Mouse (Mus musculus) embryonic facial prominence, embryonic 15.5 days (tissue): ENCODE measurements at regions not wholly inside any gene's neighbourhood (a gene's known extent, or its start where the extent isn't known, plus 50 kb on each side); places are given as distances from the start of the nearest gene placed in this dataset.

ENCODE experiments used
- ATAC-seq: fragments of 200-750 bp; cut with Nextera tagmentation; 2 replicates; pipeline ENCODE4 v1.8.0; 2017; ENCODE audit warnings: low read depth, moderate TSS enrichment; ENCODE audit not compliant: insufficient number of reproducible peaks, low FRiP score, low TSS enrichment
- H3K27ac ChIP-seq: fragments of 300-500 bp; sonication (generic); replicated peaks from 2 replicates; pipeline ENCODE4 v1.5.1; 2015; ENCODE audit warnings: mild to moderate bottlenecking, inconsistent platforms
- H3K27me3 ChIP-seq: fragments of 300-500 bp; sonication (generic); 2 replicates; pipeline ENCODE4 v1.6.1; 2015; ENCODE audit warnings: inconsistent platforms
- H3K36me3 ChIP-seq: fragments of 300-500 bp; sonication (generic); 2 replicates; pipeline ENCODE4 v1.6.1; 2015; ENCODE audit warnings: mild to moderate bottlenecking, inconsistent platforms
- H3K4me1 ChIP-seq: fragments of 300-500 bp; sonication (generic); 2 replicates; pipeline ENCODE4 v1.6.1; 2015; ENCODE audit warnings: inconsistent platforms
- H3K4me2 ChIP-seq: fragments of 300-500 bp; sonication (generic); replicated peaks from 2 replicates; pipeline ENCODE4 v1.6.1; 2015; ENCODE audit warnings: mild to moderate bottlenecking, inconsistent platforms
- H3K4me3 ChIP-seq: fragments of 300-500 bp; sonication (generic); replicated peaks from 2 replicates; pipeline ENCODE4 v1.5.1; 2015; ENCODE audit warnings: mild to moderate bottlenecking, inconsistent platforms
- H3K9ac ChIP-seq: fragments of 300-500 bp; sonication (generic); 2 replicates; pipeline ENCODE4 v1.6.1; 2015; ENCODE audit warnings: inconsistent platforms
- H3K9me3 ChIP-seq: fragments of 300-500 bp; sonication (generic); replicated peaks from 2 replicates; pipeline ENCODE4 v1.6.1; 2016; ENCODE audit warnings: inconsistent platforms
- WGBS: fragments of 180-500 bp; shearing (Covaris S2); methylation state at CpG from one replicate; pipeline ENCODE4 v1.1.7; 2015; 5-methylcytosine and 5-hydroxymethylcytosine counted together

DNA sequence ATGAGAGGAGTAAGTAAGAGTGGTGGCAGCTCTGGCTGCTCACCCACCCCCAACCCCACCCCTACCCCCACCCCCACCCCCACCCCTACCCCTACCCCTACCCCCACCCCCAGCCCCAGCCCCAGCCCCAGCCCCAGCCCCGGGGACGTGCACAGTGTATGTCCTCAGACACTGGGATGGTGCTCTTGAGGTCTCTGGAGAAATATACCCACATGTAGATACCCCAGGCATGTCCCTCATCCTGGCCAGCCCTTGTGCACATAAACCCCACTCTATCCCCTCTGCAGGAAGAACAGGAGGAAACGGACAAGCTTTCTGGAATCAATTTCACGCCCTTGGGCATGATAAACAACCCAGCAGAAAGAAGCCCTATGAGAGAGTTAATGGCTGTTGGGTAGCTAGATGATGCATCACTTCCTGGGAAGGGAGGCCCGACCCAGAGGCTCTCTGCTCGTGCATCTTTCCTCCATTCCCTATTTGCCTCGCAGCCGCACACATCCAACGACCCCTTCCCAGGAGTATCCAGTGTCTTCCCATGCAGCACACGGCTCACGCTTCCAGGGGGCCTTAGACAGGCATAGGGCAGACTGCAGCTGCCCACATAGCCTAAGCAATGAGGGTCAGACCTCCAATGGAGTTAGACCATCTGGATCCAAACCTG is 95.6 kb upstream of the Thy1 start:
- H3K4me2 ChIP-seq = no peak overlapping the region
- H3K9me3 ChIP-seq = no peaks in the 10 kb centered on the region
- H3K27me3 ChIP-seq = no peaks in the 10 kb centered on the region
- 0 out of 2 replicates have a peak, but pooled peaks cover 8% of the 10 kb centered on the region for H3K4me1 ChIP-seq
- H3K27ac ChIP-seq = no peak overlapping the region
- peak; percentile 29; the same call in 1 of the 2 replicates for ATAC-seq
- no peak overlapping the region for H3K4me3 ChIP-seq
- WGBS = 19% methylated on average over 11 of the region's 11 CpGs
- H3K9ac ChIP-seq = no peak overlapping the region
- H3K36me3 ChIP-seq = no peaks in the 10 kb centered on the region

DNA sequence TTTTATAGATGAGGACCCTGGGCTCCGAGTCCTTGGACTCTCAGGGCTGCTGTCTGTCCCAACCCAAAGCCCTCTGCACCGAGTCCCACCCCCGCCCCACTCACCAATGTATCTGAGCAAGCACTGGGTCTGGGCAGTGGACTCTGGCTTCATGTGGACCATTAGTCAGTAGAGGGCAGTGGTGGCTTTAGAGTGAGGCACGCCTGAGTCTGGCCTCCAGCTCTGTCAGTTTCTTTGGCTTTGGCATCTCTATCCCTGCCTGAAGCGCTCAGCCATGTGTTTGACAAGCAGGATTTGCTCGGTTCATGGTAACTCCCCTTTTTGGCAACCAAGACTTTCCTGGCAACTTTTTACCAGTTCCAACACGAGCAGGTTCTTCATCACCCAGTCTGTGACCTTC is 90.1 kb upstream of the Thy1 start:
- no peaks in the 10 kb centered on the region for H3K9me3 ChIP-seq
- H3K4me2 ChIP-seq = no peak overlapping the region
- H3K4me3 ChIP-seq = no peak overlapping the region
- no peaks in the 10 kb centered on the region for H3K4me1 ChIP-seq
- no peak overlapping the region for H3K9ac ChIP-seq
- WGBS = 37% methylated on average over 7 of the region's 7 CpGs
- H3K36me3 ChIP-seq = no peaks in the 10 kb centered on the region
- no peak overlapping the region for H3K27ac ChIP-seq
- ATAC-seq = no peak
- no peaks in the 10 kb centered on the region for H3K27me3 ChIP-seq

DNA sequence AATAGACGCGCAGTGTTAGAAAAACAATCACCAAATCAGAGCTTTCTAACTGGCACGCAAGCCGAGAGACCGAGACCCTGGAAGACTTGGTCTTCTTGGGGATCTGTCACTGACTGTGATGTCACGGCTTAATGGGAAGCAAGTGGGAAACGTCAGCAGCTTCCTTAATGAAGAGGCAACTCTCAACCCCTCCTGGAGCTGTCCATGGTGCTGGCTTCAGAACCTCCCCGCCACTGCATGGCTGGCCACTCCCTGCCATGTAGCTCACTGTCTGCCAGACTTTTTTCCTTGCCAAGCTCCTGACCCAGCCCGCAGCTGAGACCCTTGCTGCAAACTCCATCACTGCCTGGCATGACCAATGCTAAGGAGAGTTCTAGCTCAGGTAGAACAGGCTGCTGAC is 83.6 kb upstream of the Thy1 start:
- 21% methylated on average over 9 of the region's 9 CpGs for WGBS
- ATAC-seq = no peak
- Histone ChIP-seq H3K36me3 (no peaks in the 10 kb centered on the region), H3K9me3 (no peaks in the 10 kb centered on the region), H3K27me3 (no peaks in the 10 kb centered on the region), H3K4me2 (no peak overlapping the region), H3K4me1 (no peaks in the 10 kb centered on the region), H3K27ac (no peak overlapping the region), H3K9ac (no peak overlapping the region), H3K4me3 (no peak overlapping the region)

DNA sequence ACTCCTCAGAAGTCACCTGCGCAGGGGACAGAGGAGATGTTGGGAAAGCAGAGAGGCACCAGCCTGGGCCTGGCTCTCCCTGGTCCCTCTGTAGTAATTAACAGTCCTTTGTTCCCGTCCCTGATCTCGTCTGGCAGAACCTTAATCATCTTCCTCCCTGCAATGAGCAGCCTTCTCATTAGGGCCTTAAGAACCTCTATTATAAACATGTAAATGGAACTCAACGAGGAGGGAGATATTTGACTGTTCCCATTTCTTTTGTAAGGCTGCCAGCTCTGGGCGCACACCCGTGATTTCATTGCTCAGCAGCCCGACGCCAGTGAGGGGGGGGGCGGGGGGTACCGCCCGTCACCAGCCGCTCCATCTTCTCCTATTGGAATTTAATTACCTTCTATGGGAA is 81.8 kb upstream of the Thy1 start:
- Histone ChIP-seq H3K36me3 (no peaks in the 10 kb centered on the region), H3K9me3 (no peaks in the 10 kb centered on the region), H3K27ac (no peak overlapping the region), H3K4me1 (no peaks in the 10 kb centered on the region), H3K4me3 (no peak overlapping the region), H3K27me3 (no peaks in the 10 kb centered on the region), H3K9ac (no peak overlapping the region), H3K4me2 (no peak overlapping the region)
- ATAC-seq = no peak
- WGBS = 52% methylated on average over 12 of the region's 12 CpGs

DNA sequence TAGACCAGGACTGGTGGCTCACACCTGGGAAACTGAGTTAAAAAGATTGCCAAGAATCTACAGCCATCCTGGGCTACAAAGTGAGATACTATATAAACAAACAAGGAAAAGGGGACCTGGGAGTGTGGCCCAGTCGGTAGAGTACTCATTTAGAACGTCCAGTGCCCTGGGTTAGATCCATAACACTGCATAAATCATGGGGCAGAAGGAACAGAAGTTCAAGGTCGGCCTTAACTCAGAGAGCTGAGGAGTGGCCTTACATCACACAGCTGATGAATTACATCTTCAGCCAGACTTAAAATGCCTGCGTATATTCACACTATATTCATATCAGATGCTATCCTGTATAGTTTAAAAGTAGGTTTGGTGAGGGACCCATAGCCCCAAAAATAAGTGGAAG is 78.0 kb upstream of the Thy1 start:
- no peaks in the 10 kb centered on the region for H3K36me3 ChIP-seq
- H3K9me3 ChIP-seq = no peaks in the 10 kb centered on the region
- H3K4me1 ChIP-seq = no peaks in the 10 kb centered on the region
- ATAC-seq = no peak
- no peak overlapping the region for H3K4me3 ChIP-seq
- H3K27ac ChIP-seq = no peak overlapping the region
- H3K4me2 ChIP-seq = no peak overlapping the region
- no peaks in the 10 kb centered on the region for H3K27me3 ChIP-seq
- 67% methylated on average over 4 of the region's 4 CpGs for WGBS
- H3K9ac ChIP-seq = no peak overlapping the region

DNA sequence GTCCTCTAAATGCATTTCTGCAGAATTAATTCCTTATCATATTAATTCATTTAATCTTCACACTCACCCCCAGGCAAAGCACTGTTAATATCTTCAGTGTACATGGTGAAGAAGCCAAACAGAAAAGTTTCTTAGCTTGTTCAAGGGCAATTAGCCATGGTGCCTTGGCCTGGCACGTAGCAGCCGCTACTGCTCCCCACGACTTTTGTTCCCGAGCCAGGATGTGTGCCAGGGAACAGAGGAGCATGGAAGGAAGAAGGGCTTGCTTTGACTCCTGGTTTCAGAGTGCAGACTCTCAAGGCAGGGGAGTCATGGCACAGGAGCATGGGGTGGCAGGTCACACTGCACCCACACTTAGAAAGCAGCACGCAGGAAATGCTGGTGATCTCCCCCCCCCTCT is 77.4 kb upstream of the Thy1 start:
- no peaks in the 10 kb centered on the region for H3K36me3 ChIP-seq
- no peaks in the 10 kb centered on the region; the same call in 1 of the 2 replicates for H3K27me3 ChIP-seq
- no peaks in the 10 kb centered on the region for H3K4me1 ChIP-seq
- no peak overlapping the region for H3K9ac ChIP-seq
- H3K27ac ChIP-seq = no peak overlapping the region
- H3K4me3 ChIP-seq = no peak overlapping the region
- H3K9me3 ChIP-seq = no peaks in the 10 kb centered on the region
- H3K4me2 ChIP-seq = no peak overlapping the region
- 71% methylated on average over 5 of the region's 5 CpGs for WGBS
- ATAC-seq = no peak

DNA sequence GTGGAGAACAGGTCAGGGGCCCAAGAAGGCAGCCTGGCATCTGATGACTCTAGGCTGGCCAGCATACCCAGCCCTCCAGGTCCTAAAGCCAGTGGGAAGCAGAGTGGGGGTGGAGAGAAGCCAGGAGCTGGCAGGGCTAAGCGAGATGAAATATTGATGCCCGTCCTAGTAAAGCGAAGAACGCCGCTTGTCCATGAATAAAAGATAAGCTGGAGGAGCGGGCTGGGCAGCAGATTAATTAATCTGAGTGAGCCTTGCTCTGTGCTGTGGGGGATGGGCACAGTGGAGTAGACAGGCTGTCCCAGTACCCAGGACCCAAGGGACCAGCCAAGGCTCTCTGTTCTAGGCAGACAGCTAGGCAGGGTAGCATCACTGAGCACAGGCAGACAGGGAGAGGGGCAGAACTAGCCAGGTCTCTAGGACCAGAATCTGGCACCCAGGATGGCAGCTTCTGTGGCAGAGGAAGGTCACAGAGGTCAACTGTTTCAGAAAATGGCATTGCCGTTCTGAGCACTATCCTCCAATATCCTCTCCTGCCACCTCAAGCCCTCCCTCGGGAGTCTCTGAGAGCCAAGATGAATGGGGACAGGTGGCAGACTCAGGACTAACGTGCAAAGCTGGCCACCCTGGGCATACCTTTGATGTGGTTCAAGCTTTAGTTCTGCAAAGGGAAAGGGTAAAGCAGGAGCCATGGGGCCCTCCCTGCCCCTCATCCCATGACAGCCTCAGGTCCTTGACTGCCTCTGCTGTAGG is 73.0 kb upstream of the Thy1 start:
- 0 out of 2 replicates have a peak, but pooled peaks have one; percentile 21 for ATAC-seq
- Histone ChIP-seq H3K9me3 (no peaks in the 10 kb centered on the region), H3K36me3 (no peaks in the 10 kb centered on the region), H3K4me2 (no peak overlapping the region), H3K4me1 (no peaks in the 10 kb centered on the region), H3K9ac (no peak overlapping the region), H3K27me3 (peaks cover 2% of the 10 kb centered on the region; the same call in 1 of the 2 replicates), H3K27ac (no peak overlapping the region), H3K4me3 (no peak overlapping the region)
- 62% methylated on average over 9 of the region's 9 CpGs for WGBS

DNA sequence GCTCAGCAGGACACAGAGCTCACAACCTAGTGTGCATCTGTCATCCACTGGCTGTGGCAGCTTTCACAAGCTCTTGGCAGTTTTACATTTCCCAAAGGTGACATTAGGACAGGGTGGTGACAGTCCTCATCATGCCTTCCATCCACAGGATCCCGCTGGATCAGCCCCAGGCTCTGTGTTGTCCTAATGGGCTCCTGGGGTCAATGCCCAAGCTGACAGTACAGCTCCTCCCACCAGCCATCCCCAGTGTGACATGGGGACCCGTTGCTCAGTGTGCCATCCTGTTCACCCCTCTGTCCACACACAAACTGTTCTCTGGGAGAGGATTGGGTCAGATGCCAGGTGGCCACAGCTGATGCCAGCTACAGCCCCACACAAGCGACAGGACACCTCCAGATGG is 72.3 kb upstream of the Thy1 start:
- Histone ChIP-seq H3K4me3 (no peak overlapping the region), H3K9me3 (no peaks in the 10 kb centered on the region), H3K4me1 (no peaks in the 10 kb centered on the region), H3K4me2 (no peak overlapping the region), H3K27ac (no peak overlapping the region), H3K27me3 (peaks cover 2% of the 10 kb centered on the region; the same call in 1 of the 2 replicates), H3K9ac (no peak overlapping the region), H3K36me3 (no peaks in the 10 kb centered on the region)
- WGBS = 58% methylated on average over 3 of the region's 3 CpGs
- 0 out of 2 replicates have a peak, but pooled peaks have one; percentile 11 for ATAC-seq

DNA sequence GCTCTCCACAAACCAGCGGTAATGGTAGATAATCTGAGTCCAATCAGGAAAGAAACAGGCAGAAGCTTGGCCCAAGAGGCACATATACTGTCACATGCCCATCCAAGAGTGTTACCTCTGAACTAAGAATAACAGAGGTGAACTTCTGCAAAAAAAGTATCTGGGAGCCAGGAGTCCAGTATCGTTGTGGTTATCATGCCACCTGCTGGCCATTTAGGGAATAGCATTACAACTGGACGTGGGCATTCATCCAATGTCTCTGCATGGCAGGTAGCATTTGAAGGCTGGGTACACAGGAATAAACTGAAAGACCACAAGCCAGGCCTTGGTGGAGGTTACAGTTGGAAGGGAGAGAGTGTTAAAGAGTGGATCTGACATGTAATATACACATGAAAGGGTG is 70.9 kb upstream of the Thy1 start:
- no peak overlapping the region for H3K27ac ChIP-seq
- no peak overlapping the region for H3K4me2 ChIP-seq
- H3K9me3 ChIP-seq = no peaks in the 10 kb centered on the region
- 12% methylated on average over 3 of the region's 3 CpGs for WGBS
- peaks cover 2% of the 10 kb centered on the region; the same call in 1 of the 2 replicates for H3K27me3 ChIP-seq
- H3K36me3 ChIP-seq = no peaks in the 10 kb centered on the region
- ATAC-seq = no peak
- no peak overlapping the region for H3K4me3 ChIP-seq
- no peak overlapping the region for H3K9ac ChIP-seq
- no peaks in the 10 kb centered on the region for H3K4me1 ChIP-seq

DNA sequence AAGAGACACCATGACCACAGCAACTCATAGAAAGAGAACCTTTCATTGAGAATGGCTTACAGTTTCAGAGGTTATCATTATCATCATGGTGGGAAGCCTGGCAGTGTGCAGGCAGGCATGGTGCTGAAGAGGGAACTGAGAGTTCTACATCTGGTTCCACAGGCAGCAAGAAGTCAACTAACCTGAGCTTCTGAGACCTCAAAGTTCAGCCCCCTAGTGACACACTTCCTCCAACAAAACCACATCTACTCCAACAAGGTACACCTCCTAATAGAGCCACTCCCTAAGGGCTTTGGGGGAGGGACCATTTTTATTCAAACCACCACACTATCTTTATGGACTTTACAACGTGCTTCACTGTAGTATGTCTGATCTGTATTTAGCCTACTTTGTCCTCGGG is 67.8 kb upstream of the Thy1 start:
- H3K27ac ChIP-seq = no peak overlapping the region
- no peak overlapping the region for H3K4me2 ChIP-seq
- no peak overlapping the region for H3K4me3 ChIP-seq
- ATAC-seq = no peak
- H3K4me1 ChIP-seq = no peaks in the 10 kb centered on the region
- no peak overlapping the region for H3K9ac ChIP-seq
- H3K27me3 ChIP-seq = peaks cover 2% of the 10 kb centered on the region; the same call in 1 of the 2 replicates
- no peaks in the 10 kb centered on the region for H3K9me3 ChIP-seq
- 52% methylated on average over 2 of the region's 2 CpGs for WGBS
- no peaks in the 10 kb centered on the region for H3K36me3 ChIP-seq

DNA sequence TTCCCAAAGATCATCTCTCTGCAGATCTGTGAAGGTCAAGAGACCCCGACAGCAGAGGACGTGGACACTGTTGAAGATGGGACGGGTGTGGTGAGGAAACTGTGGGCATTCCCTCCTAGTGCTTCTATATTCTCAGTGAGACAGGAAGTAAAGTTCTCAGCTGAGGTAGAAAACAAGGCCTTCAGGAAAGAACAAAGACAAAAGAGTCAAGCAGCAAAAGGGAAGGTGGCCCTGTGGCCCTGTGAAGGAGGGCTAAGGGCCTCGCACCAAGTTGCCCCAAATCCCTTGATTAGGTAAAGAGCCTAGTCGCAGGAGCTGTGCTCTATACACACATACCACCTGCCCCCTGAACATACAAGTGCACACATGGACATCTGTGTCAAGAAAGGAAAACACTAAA is 66.8 kb upstream of the Thy1 start:
- Histone ChIP-seq H3K9ac (no peak overlapping the region), H3K4me2 (no peak overlapping the region), H3K27me3 (peaks cover 2% of the 10 kb centered on the region; the same call in 1 of the 2 replicates), H3K36me3 (no peaks in the 10 kb centered on the region), H3K9me3 (no peaks in the 10 kb centered on the region), H3K4me3 (no peak overlapping the region), H3K27ac (no peak overlapping the region), H3K4me1 (no peaks in the 10 kb centered on the region)
- ATAC-seq = no peak
- WGBS = 82% methylated on average over 5 of the region's 5 CpGs
